Mouse (Mus musculus) midbrain, postnatal 0 days (tissue): ENCODE measurements at regions not wholly inside any gene's neighbourhood (a gene's known extent, or its start where the extent isn't known, plus 50 kb on each side); places are given as distances from the start of the nearest gene placed in this dataset.

Experiments used
- ATAC-seq: fragments of 200-750 bp; cut with Nextera tagmentation; 2 replicates; pipeline ENCODE4 v1.8.0; 2017; ENCODE audit warnings: moderate number of reproducible peaks, mild to moderate bottlenecking, moderate TSS enrichment, moderate library complexity; ENCODE audit not compliant: low FRiP score
- DNase-seq: peaks from one replicate; pipeline ENCODE4 v3.0.0-alpha.2; 2015; ENCODE audit warnings: low spot score
- H3K27ac ChIP-seq: fragments of 300-500 bp; sonication (generic); 2 replicates; pipeline ENCODE4 v1.5.1; 2014; ENCODE audit warnings: low read depth, mild to moderate bottlenecking, low read length, mixed read lengths
- H3K27me3 ChIP-seq: fragments of 300-500 bp; sonication (generic); 2 replicates; pipeline ENCODE4 v1.6.1; 2014; ENCODE audit warnings: low read length, control low read depth, mixed read lengths; ENCODE audit not compliant: insufficient read depth
- H3K36me3 ChIP-seq: fragments of 300-500 bp; sonication (generic); 2 replicates; pipeline ENCODE4 v1.6.1; 2014; ENCODE audit warnings: low read length, control low read depth, mixed read lengths; ENCODE audit not compliant: insufficient read depth
- H3K4me1 ChIP-seq: fragments of 300-500 bp; sonication (generic); 2 replicates; pipeline ENCODE4 v1.6.1; 2014; ENCODE audit warnings: mild to moderate bottlenecking, control low read depth, antibody characterized with exemption, low read length, mixed read lengths; ENCODE audit not compliant: insufficient read depth
- H3K4me2 ChIP-seq: fragments of 300-500 bp; sonication (generic); 2 replicates; pipeline ENCODE4 v1.6.1; 2014; ENCODE audit warnings: low read depth, mild to moderate bottlenecking, low read length, mixed read lengths; ENCODE audit not compliant: poor library complexity, severe bottlenecking
- H3K4me3 ChIP-seq: fragments of 300-500 bp; sonication (generic); 2 replicates; pipeline ENCODE4 v1.5.1; 2014; ENCODE audit warnings: low read depth, mild to moderate bottlenecking, low read length, moderate library complexity
- H3K9ac ChIP-seq: fragments of 300-500 bp; sonication (generic); replicated peaks from 2 replicates; pipeline ENCODE4 v1.6.1; 2014; ENCODE audit warnings: mild to moderate bottlenecking, low read length, moderate library complexity, mixed read lengths; ENCODE audit not compliant: poor library complexity, severe bottlenecking
- H3K9me3 ChIP-seq: fragments of 300-500 bp; sonication (generic); 2 replicates; pipeline ENCODE4 v1.6.1; 2016; ENCODE audit warnings: low read length, control low read depth
- CTCF ChIP-seq: IDR thresholded peaks from 2 replicates; pipeline ENCODE4 v1.5.1; 2016; ENCODE audit warnings: antibody characterized with exemption, mild to moderate bottlenecking
- WGBS: fragments of 180-500 bp; shearing (Covaris S2); extraction: QIAGEN DNeasy Blood & Tissue Kit; methylation state at CpG from one replicate; pipeline ENCODE4 v1.1.7; 2014; 5-methylcytosine and 5-hydroxymethylcytosine counted together

DNA sequence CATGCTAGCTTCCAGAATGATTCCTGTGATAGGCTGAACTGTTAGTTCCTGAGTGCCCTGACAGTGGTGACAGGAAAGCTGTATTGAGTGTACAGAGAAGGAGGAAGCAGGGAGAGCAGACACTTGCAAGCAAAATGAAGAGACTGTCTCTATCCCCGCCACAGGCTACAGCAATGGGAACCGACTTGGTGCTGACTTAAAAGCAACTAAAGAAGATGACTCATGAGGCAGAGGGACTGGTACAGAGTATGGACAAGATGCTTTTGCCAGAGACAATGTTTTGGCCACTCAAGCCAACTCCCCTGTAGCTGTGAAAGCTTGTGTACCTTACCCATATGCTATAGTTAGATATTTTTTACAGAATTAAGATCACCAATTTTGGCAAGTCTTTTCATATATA, 4773.0 kb downstream of the 9330182O14Rik start:
- Histone ChIP-seq H3K9ac (no peak overlapping the region), H3K9me3 (no peaks in the 10 kb centered on the region), H3K27me3 (no peaks in the 10 kb centered on the region), H3K4me1 (no peaks in the 10 kb centered on the region), H3K27ac (no peak overlapping the region), H3K4me3 (no peak overlapping the region), H3K4me2 (no peak overlapping the region), H3K36me3 (no peaks in the 10 kb centered on the region)
- TF ChIP-seq CTCF, result no peak
- no peak for DNase-seq
- 87% methylated on average over 2 of the region's 2 CpGs for whole genome bisulfite sequencing
- no peak for ATAC-seq

DNA sequence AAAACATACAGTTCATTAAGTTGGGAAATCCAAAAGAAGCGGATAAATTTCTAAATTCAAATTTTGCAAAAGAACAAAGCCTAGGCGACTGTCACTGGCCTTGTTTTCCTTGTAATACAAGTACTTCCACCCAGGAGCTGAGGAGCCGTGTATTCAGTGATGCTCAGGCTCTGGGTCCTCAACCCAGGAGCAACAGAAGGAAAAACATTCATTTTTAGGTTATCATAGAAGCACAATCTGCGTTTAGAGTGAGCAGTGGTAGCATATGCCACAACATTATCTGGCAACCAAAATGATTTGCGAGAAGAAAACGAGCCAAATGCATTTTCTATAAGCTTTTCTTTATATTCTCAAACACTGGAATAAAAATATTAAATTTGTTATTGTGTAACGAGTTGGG, 4779.3 kb downstream of the 9330182O14Rik start:
- Histone ChIP-seq H3K4me1 (no peaks in the 10 kb centered on the region), H3K4me3 (no peak overlapping the region), H3K27me3 (no peaks in the 10 kb centered on the region), H3K36me3 (no peaks in the 10 kb centered on the region), H3K9ac (no peak overlapping the region), H3K27ac (no peak overlapping the region), H3K9me3 (no peaks in the 10 kb centered on the region), H3K4me2 (no peak overlapping the region)
- no peak for TF ChIP-seq CTCF
- no peak for ATAC-seq
- DNase-seq, result no peak
- 84% methylated on average over 7 of the region's 7 CpGs for WGBS

DNA sequence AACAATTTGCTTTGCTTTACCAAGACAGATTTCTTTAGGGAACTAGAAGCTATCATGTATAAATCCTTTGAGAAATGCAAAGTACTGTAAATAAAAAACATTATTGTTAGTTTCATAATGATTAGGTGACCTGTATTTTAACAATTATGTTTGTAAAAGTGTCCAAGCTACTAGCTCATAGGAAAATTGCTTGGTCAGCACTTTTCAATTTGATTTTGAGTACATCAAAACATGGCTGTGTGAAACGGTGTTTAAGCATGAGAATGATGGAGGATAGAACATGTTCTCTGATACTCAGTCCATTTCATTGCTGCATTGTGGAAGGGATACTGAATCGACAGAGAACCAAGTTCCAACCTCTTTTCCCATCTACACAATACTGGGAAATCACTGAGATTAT, 4780.8 kb downstream of the 9330182O14Rik start:
- H3K4me2 ChIP-seq, result no peak overlapping the region
- no peaks in the 10 kb centered on the region for H3K36me3 ChIP-seq
- H3K27ac ChIP-seq, result no peak overlapping the region
- WGBS, result 79% methylated on average over 2 of the region's 2 CpGs
- H3K27me3 ChIP-seq, result no peaks in the 10 kb centered on the region
- no peak overlapping the region for H3K4me3 ChIP-seq
- no peak overlapping the region for H3K9ac ChIP-seq
- ATAC-seq (no peak), DNase-seq (no peak)
- no peaks in the 10 kb centered on the region for H3K4me1 ChIP-seq
- TF ChIP-seq CTCF, result no peak
- no peaks in the 10 kb centered on the region for H3K9me3 ChIP-seq

DNA sequence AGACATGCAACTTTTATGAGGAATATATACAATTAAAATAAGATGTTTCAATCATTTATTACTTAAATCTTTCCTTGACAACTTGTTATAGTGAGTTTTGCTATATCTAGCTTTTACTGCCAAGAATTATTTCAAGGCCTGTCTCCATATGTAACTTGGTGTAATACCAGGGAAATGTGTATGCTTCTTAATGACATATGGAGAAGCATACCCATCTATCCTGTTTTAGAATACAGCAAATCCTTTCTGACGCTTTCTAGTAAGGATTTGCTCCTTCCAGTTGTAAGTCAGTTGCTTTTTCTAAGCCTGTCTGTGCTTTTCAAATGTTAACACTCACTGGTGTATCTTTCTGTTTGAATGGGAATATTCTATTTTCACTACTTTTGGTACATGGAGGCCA, 4782.3 kb downstream of the 9330182O14Rik start:
- DNase-seq, result no peak
- Histone ChIP-seq H3K4me1 (no peaks in the 10 kb centered on the region), H3K4me3 (no peak overlapping the region), H3K9ac (no peak overlapping the region), H3K9me3 (no peaks in the 10 kb centered on the region), H3K4me2 (no peak overlapping the region), H3K27ac (no peak overlapping the region), H3K36me3 (no peaks in the 10 kb centered on the region), H3K27me3 (no peaks in the 10 kb centered on the region)
- no peak for ATAC-seq
- TF ChIP-seq CTCF, result no peak
- WGBS, result 72% methylated on average over 1 of the region's 1 CpGs

DNA sequence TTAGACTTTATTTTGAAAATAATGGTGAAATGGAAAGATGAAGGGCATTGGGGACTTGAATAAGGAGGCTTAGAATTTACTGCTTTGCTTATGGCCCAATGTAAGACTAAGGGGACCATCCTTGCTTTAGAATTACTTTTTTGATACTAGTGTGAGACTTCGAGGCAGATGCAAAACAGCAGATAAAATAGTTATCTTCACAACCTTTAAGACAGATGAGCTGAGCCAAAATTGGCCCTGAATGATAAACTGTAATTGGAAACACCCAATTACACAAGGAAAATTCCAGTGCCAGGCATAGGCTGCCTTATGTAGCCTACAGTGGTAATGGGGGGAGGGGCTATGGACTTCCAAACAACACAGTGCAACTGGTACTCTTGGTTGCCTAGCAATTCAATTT, 4790.5 kb downstream of the 9330182O14Rik start:
- no peak overlapping the region for H3K4me3 ChIP-seq
- H3K4me1 ChIP-seq, result no peaks in the 10 kb centered on the region
- WGBS, result 100% methylated on average over 1 of the region's 1 CpGs
- DNase-seq (no peak), ATAC-seq (no peak)
- TF ChIP-seq CTCF, result no peak
- no peaks in the 10 kb centered on the region for H3K36me3 ChIP-seq
- no peak overlapping the region for H3K27ac ChIP-seq
- no peaks in the 10 kb centered on the region for H3K9me3 ChIP-seq
- no peak overlapping the region for H3K9ac ChIP-seq
- no peak overlapping the region for H3K4me2 ChIP-seq
- no peaks in the 10 kb centered on the region for H3K27me3 ChIP-seq

DNA sequence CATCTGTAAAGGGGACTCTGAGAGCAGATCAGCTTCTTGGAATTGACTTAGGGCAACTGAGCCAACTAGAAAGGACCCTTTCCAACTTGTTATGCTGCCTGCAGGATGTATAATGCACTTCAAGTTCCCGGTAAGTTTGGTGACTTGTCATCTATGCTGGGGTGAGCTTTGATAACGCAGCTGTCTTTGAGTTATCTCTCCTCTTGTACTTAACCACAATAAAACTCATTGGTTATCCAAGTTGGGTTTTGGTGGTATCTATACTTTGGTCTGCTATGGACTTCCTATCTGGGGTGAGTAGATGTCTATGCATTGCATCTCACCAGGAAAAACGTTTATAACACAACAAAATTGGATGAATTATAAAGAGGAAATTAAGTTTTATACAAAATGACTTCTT, 4792.9 kb downstream of the 9330182O14Rik start:
- Histone ChIP-seq H3K27me3 (no peaks in the 10 kb centered on the region), H3K36me3 (no peaks in the 10 kb centered on the region), H3K9me3 (no peaks in the 10 kb centered on the region), H3K4me3 (no peak overlapping the region), H3K4me1 (no peaks in the 10 kb centered on the region), H3K4me2 (no peak overlapping the region), H3K9ac (no peak overlapping the region), H3K27ac (no peak overlapping the region)
- WGBS, result 86% methylated on average over 3 of the region's 3 CpGs
- ATAC-seq, result no peak
- no peak for DNase-seq
- TF ChIP-seq CTCF, result no peak

DNA sequence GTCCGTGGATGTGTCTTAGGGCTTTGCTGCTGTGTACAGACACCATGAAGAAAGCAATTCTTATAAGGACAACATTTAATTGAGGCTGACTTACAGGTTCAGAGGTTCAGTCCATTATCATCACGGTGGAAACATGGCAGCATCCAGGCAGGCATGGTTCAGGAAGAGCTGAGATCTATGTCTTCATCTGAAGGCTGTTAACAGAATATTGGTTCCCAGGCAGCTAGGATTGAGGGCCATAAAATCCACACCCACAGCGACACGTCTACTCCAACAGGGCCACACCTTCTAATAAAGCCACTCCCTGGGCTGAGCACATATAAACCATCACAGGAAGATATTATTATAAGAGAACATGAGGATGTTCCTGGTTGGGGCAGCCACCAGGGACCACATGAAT, 4814.5 kb downstream of the 9330182O14Rik start:
- 91% methylated on average over 4 of the region's 4 CpGs for WGBS
- Histone ChIP-seq H3K9ac (no peak overlapping the region), H3K4me1 (no peaks in the 10 kb centered on the region), H3K9me3 (no peaks in the 10 kb centered on the region), H3K36me3 (no peaks in the 10 kb centered on the region), H3K4me2 (no peak overlapping the region), H3K27me3 (no peaks in the 10 kb centered on the region), H3K4me3 (no peak overlapping the region), H3K27ac (no peak overlapping the region)
- DNase-seq (no peak), ATAC-seq (no peak)
- no peak for TF ChIP-seq CTCF
